Mouse (Mus musculus): Measurements from ENCODE around the gene Sh2b3.

Sh2b3 gene

GRCm38 (mm10) chr5:121783862-121784500, 53.5 kb downstream of the Sh2b3 start:
- no peak for DNase-seq (ENCODE audit: low read depth)

- DNase-seq (ENCODE audit: low read depth) = no peak
Measured at GRCm38 (mm10) chr5:121782467-121782866, 55.0 kb downstream of the Sh2b3 start.

- DNase-seq (ENCODE audit: low read depth) = no peak
Measured at GRCm38 (mm10) chr5:121780180-121780579, 57.3 kb downstream of the Sh2b3 start.

GRCm38 (mm10) chr5:121778485-121779119, 58.8 kb downstream of the Sh2b3 start:
- DNase-seq (ENCODE audit: low read depth) = no peak

GRCm38 (mm10) chr5:121771611-121772010, 65.8 kb downstream of the Sh2b3 start:
- DNase-seq (ENCODE audit: low read depth) = no peak

- DNase-seq (ENCODE audit: low read depth) = no peak
Measured at GRCm38 (mm10) chr5:121769827-121770226, 67.6 kb downstream of the Sh2b3 start.

- DNase-seq (ENCODE audit: low read depth) = no peak
Measured at GRCm38 (mm10) chr5:121767564-121767963, 69.9 kb downstream of the Sh2b3 start.

GRCm38 (mm10) chr5:121766038-121766773, 71.2 kb downstream of the Sh2b3 start:
- DNase-seq (ENCODE audit: low read depth) = peak; percentile 63
